Comparison of ENCODE assay signal across 18 mouse cellular contexts in genomic region chr17:67054202-67054601, GRCm38 (mm10).
"Had no signal": no experiment of that assay in that cellular context is flagged by ENCODE, and none has a peak within 500 bp of the region (broad histone marks: within the 10 kb centered on the region; RNA-seq: fewer than 3 reads in every experiment).

No protein-coding gene starts in this region.

- ATAC-seq: liver, postnatal 0 days; lung, postnatal 0 days had no signal

- H3K4me1 ChIP-seq: kidney, embryonic 15.5 days; limb, embryonic 12.5 days; limb, embryonic 15.5 days had no signal

- H3K4me3 ChIP-seq: kidney, embryonic 15.5 days; left cerebral cortex, adult 2 months; limb, embryonic 12.5 days; limb, embryonic 15.5 days; midbrain, embryonic 13.5 days; myocyte had no signal

- H3K27ac ChIP-seq: kidney, embryonic 15.5 days; left cerebral cortex, adult 2 months; limb, embryonic 12.5 days; limb, embryonic 15.5 days; liver, embryonic 14.5 days; macrophage; midbrain, embryonic 13.5 days had no signal

- H3K4me2 ChIP-seq: kidney, embryonic 15.5 days; limb, embryonic 12.5 days; limb, embryonic 15.5 days; liver, embryonic 11.5 days; lung, embryonic 14.5 days; midbrain, embryonic 13.5 days had no signal

- H3K9ac ChIP-seq: kidney, embryonic 15.5 days; limb, embryonic 12.5 days; limb, embryonic 15.5 days; liver, embryonic 14.5 days; liver, postnatal 0 days; lung, embryonic 14.5 days; midbrain, embryonic 13.5 days had no signal

- DNase-seq: kidney, adult 8-10 months; kidney, postnatal 10 days; kidney, postnatal 36 days; layer of hippocampus, postnatal 36 days; liver, postnatal 0 days; lung, embryonic 14.5 days; thymus, adult 18-20 months; thymus, postnatal 36 days had no signal

- H3K36me3 ChIP-seq: kidney, embryonic 15.5 days; limb, embryonic 12.5 days; limb, embryonic 15.5 days; midbrain, embryonic 13.5 days had no signal

- H3K9me3 ChIP-seq: kidney, embryonic 15.5 days; limb, embryonic 12.5 days; limb, embryonic 15.5 days; midbrain, embryonic 13.5 days had no signal

- H3K27me3 ChIP-seq: kidney, embryonic 15.5 days; limb, embryonic 12.5 days; limb, embryonic 15.5 days; midbrain, embryonic 13.5 days had no signal
